Mouse (Mus musculus) v-Abl transformed pro-B cells (cell line): ENCODE measurements around the gene Ndufaf7.

Experiments used
- in situ Hi-C, 2 experiments: fragments of 400-800 bp; cut with MboI; formaldehyde crosslinking; loops; one replicate each; pipeline ENCODE4 v1.15.1; 2025; ENCODE audit not compliant: unreplicated experiment in 2 of 2

Gene Ndufaf7

GRCm38 (mm10) chr17:78951225-78951624, 14.3 kb downstream of the Ndufaf7 start:
- in situ Hi-C loops = no loop called here

- in situ Hi-C loops = no loop called here
Observed at GRCm38 (mm10) chr17:78952070-78952469, 15.1 kb downstream of the Ndufaf7 start.

DNA sequence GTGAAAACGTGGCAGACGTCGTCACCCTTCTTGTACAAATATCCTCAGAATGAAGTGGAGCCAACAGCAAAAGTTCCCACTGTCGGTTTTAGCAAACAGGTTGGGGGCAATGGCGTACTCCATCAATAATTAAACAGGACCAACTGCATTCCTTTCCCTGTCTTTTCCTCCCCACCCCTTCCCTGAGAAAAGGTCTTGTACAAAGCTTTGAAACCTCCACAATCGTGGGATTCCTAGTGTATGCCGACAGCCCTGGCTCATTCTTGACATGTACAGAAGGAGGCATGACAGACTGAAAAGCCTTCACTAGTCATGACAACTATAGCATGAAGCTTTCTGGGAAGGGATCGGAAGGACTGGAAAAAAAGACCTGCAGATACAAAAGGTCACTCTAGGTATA, 16.3 kb downstream of the Ndufaf7 start:
- in situ Hi-C loops = no loop called here

DNA sequence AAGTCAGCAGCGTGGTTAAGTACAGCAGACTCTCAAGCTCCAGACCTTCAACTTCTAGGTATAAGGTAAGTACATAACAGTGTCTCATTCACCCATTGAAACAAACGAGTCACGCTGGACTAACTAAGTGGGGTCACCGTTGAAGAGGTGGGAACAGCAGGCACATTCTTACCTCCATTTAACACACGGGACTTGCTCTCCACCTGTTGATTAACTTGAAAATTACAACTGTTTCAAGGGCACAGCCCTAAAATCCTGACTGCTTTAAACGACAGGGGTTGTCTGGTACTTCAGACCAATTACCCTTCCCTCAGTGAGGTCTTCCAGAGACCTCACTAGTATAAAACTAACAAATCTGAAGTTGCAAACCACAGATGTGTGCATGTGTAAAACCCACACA, 22.5 kb downstream of the Ndufaf7 start:
- in situ Hi-C loops = no loop called here

- in situ Hi-C loops = no loop called here
Observed at GRCm38 (mm10) chr17:78964387-78964786, 27.5 kb downstream of the Ndufaf7 start.

DNA sequence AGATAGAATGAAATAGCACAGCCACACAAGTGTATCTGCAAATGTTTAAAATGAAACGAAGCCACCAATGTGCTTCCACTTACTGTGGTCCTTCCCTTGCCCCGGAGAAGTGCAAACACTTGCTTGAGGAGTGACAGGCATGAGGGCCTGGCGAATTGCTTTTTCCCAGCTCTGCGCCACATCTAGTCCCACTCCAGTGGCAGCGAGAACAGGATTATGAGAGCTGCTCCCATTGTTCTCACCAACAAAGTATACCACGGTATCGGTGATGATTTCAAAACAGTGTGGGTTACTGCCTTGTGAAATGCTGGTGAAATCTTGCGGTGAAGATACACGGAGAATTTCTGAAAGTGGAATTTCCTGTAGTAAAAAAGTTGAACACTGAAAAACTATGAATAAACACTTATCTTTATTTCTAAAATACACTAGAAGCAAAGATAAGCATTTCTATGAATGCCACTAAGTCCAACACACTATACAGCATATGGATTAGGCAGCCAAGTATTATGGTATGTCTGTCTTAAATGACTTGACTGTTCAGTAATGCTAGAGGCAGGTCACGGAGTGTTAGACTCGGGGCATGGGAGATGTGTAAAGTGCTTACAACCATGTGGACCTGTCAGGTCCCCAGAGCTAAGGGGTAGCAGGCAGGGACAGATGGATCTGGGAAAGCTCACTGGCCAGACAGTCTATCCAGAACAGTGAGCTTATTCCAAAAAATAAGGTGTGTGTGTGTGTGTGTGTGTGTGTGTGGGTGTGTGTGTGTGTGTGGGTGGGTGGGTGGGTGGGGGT, 29.4 kb downstream of the Ndufaf7 start:
- in situ Hi-C loops = no loop called here

DNA sequence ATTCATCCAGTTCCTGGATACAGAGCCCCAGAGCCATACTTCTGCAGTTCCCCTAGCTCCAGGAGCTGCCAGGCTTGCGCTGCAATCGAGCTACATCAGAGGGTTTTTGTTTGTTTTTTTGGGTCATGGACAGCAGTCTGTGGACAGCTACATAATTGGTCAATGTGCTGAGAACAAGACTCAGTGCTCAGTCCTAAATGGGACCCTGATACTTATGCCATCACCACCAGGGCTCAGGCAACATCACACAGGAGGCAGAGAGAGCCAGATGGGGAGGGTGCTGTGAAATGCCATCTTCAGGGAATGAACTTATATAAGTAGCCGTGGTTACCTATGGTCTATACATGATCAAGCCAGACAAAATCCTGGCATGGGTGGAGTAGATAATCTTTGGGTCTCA, 31.6 kb downstream of the Ndufaf7 start:
- in situ Hi-C loops = no loop called here

GRCm38 (mm10) chr17:78983166-78983565, 46.2 kb downstream of the Ndufaf7 start:
- in situ Hi-C loops = no loop called here

DNA sequence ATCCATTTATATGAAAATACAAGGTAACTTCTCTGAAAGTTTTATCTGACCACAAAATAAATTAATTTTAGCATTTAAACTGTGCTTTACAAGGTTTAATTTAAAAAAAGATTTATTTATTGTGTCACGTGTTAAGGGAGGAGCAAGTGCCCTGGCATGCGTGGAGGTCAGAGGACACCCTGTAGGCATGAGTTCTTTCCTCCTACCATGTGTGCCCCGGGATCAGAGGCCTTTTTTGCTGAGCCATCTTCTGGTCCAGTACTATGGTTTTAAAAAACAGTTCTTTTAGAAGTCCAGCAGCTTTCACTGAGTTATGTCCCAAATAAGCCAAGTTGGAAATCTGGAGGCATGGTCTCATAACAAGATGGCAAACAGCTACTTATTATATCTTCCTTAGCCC, 46.8 kb downstream of the Ndufaf7 start:
- in situ Hi-C loops = no loop called here

- in situ Hi-C loops = no loop called here
Observed at GRCm38 (mm10) chr17:78989015-78989414, 52.1 kb downstream of the Ndufaf7 start.

DNA sequence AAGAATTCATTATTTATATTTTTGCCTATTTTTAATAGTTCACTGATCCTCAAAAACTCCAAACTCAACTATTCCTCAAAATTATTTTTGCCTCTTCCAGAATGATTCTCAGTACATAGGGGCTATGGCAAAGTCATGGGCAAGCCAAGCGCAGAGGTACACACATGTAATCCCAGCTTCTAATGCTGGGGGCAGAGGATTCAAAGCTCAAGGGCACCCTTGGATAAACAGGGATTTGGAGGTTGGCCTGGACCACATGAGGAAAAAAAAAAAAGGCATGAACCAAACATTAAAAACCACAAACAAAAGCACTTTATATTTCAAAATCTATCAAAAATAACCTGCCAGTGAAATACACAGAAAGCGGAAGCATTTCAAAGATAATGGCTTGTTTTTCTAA, 54.6 kb downstream of the Ndufaf7 start:
- in situ Hi-C loops = no loop called here

GRCm38 (mm10) chr17:78992303-78993027, 55.5 kb downstream of the Ndufaf7 start:
- in situ Hi-C loops = no loop called here

DNA sequence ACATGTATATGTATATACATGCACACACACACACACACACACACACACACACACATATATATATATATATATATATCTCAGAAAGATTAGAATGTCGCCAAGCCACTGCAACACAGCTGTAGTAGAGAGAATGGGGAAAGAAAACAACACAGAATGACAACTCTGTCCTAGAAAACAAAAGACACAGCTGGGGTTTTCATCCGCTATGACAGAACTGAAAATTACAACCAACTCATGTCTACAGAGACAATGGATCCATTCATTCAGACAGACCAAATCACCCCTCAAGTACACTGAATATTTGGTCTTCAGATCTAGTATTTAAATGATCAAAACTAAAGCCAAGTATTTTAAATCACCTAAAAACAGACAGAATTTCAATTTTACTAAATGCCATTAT, 56.7 kb downstream of the Ndufaf7 start:
- in situ Hi-C loops = no loop called here

- in situ Hi-C loops = no loop called here
Observed at GRCm38 (mm10) chr17:78994382-78994781, 57.4 kb downstream of the Ndufaf7 start.

DNA sequence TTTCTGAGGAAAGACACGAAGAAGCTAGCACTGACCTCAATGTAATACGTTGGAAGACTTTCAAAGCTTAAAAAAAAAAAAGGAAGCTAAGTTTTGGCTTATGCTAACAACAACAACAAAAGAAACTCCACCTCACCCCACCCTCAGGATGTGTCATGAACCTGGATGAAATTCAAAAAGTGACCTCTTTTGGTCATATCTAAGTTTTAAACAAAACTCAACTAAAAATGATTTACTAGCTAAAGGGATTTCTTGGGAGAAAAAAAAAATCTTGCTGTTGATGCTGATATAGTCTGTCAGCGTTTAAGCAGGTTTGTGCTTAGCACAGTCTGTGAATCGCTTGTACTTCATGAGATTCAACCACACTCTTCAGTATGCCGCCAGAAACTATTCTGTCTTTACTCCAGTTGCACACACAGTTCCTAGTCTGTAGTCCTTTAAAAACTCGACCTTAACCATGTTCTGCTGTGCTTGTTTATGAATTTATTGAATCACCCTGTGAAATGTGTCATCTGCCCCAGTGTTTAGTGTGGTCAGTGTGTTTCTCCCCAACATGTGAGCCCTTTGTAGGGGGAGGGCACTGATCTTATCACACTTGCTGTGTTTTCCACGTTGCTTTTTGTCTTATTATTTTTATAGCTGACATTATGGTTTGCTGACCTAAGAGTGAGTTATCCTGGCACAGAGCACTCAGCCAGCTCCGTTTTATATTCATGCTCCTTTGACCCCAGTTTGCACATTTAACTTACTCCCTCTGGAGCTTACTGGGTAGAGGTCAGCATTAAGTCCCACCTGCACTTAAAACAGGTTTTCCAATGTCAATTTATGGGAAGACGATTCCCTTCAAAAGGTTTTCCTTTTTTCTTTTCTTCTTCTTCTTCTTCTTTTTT, 58.2 kb downstream of the Ndufaf7 start:
- in situ Hi-C loops = no loop called here
